In genomic region chr10:127081996-127082620, GRCm38 (mm10) we compare ENCODE assay signal across 8 mouse cellular contexts. TPM values are rescaled to one million over a fixed set of nuclear protein-coding genes. Genes with fewer than 3 reads are reported as not detected.
A peak's percentile ranks its signal among the peaks of the same experiment; 100 is the strongest.
DNase-seq lines count a peak whose midpoint lies in the region; ATAC-seq lines count a peak whose summit lies in the region.

No protein-coding gene starts in this region.

- intact Hi-C loops in heart, postnatal 14 days (cut with DNase I) = no loop called here

- 31% methylated on average over 8 of the region's 8 CpGs for WGBS in heart, embryonic 13.5 days
- 25% methylated on average over 8 of the region's 8 CpGs for WGBS in embryonic facial prominence, embryonic 12.5 days
- 25% methylated on average over 8 of the region's 8 CpGs for WGBS in intestine, embryonic 16.5 days

- no peak for ATAC-seq in heart, embryonic 13.5 days (ENCODE audit: extremely low read depth, insufficient number of reproducible peaks, low FRiP score, low TSS enrichment)
- peak; percentile 17; the same call in 1 of the 2 replicates for ATAC-seq in embryonic facial prominence, embryonic 12.5 days (ENCODE audit: insufficient number of reproducible peaks, insufficient read depth, low FRiP score, low TSS enrichment)
- peak; percentile 19; the same call in 1 of the 2 replicates for ATAC-seq in intestine, embryonic 16.5 days

- H3K4me3 ChIP-seq in heart, embryonic 13.5 days = no peak overlapping the region
- H3K4me3 ChIP-seq in embryonic facial prominence, embryonic 12.5 days = peak overlapping the region; percentile 22; the same call in 1 of the 2 replicates
- H3K4me3 ChIP-seq in intestine, embryonic 16.5 days (ENCODE audit: low read length) = no peak overlapping the region

- H3K9me3 ChIP-seq in heart, embryonic 13.5 days = no peaks in the 10 kb centered on the region
- no peaks in the 10 kb centered on the region for H3K9me3 ChIP-seq in embryonic facial prominence, embryonic 12.5 days
- H3K9me3 ChIP-seq in intestine, embryonic 16.5 days (ENCODE audit: control insufficient read depth, low read length) = no peaks in the 10 kb centered on the region

- no peak overlapping the region for H3K9ac ChIP-seq in heart, embryonic 13.5 days
- no peak overlapping the region for H3K9ac ChIP-seq in embryonic facial prominence, embryonic 12.5 days
- 0 out of 2 replicates have a peak overlapping the region, but pooled peaks have one; percentile 37 for H3K9ac ChIP-seq in intestine, embryonic 16.5 days (ENCODE audit: low read depth, low read length)

- peaks cover 96% of the 10 kb centered on the region for H3K27me3 ChIP-seq in heart, embryonic 13.5 days (replicated peaks)
- peaks cover 89% of the 10 kb centered on the region for H3K27me3 ChIP-seq in embryonic facial prominence, embryonic 12.5 days
- peaks cover 60% of the 10 kb centered on the region for H3K27me3 ChIP-seq in intestine, embryonic 16.5 days (replicated peaks; ENCODE audit: control insufficient read depth, insufficient read depth, low read length)

- no peak overlapping the region for H3K27ac ChIP-seq in heart, embryonic 13.5 days (replicated peaks)
- no peak overlapping the region for H3K27ac ChIP-seq in embryonic facial prominence, embryonic 12.5 days
- H3K27ac ChIP-seq in intestine, embryonic 16.5 days (ENCODE audit: low read length) = no peak overlapping the region

- peak overlapping the region; percentile 61 for H3K4me2 ChIP-seq in heart, embryonic 13.5 days
- H3K4me2 ChIP-seq in embryonic facial prominence, embryonic 12.5 days (replicated peaks) = peak overlapping the region; percentile 99; the same call in 1 of the 2 replicates
- no peak overlapping the region for H3K4me2 ChIP-seq in intestine, embryonic 16.5 days (ENCODE audit: low read depth, low read length)

- peaks cover 40% of the 10 kb centered on the region for H3K4me1 ChIP-seq in heart, embryonic 13.5 days
- peaks cover 30% of the 10 kb centered on the region for H3K4me1 ChIP-seq in embryonic facial prominence, embryonic 12.5 days
- peaks cover 40% of the 10 kb centered on the region for H3K4me1 ChIP-seq in intestine, embryonic 16.5 days (ENCODE audit: control insufficient read depth, insufficient read depth, low read length)

- no peaks in the 10 kb centered on the region for H3K36me3 ChIP-seq in heart, embryonic 13.5 days
- H3K36me3 ChIP-seq in embryonic facial prominence, embryonic 12.5 days = no peaks in the 10 kb centered on the region
- H3K36me3 ChIP-seq in intestine, embryonic 16.5 days (ENCODE audit: control insufficient read depth, insufficient read depth, low read length) = no peaks in the 10 kb centered on the region

- DNase-seq in heart, postnatal 14 days = no peak
- peak; percentile 56 for DNase-seq in neural tube, embryonic 10.5 days (ENCODE audit: extremely low spot score, low spot score)
- no peak for DNase-seq in urinary bladder, postnatal 25 days (ENCODE audit: low spot score)
- no peak for DNase-seq in adrenal gland, adult 2 months
- DNase-seq in thymus, postnatal 4 days = no peak

RNA-seq across cellular contexts. Expression of gene Agap2, which starts 7.0 kb away (rescaled TPM):
- not detected in 2 replicates for polyA plus RNA-seq in heart, embryonic 13.5 days (2015; fragmentation: Nextera tagmentation; extraction: Ambion mirVana)
- 10 to 100 TPM; 12.2 to 12.3 TPM for total RNA-seq in heart, postnatal 14 days (2021)
- 0.32 and 0.82 TPM in 2 replicates for polyA plus RNA-seq in embryonic facial prominence, embryonic 12.5 days (2016; fragmentation: Nextera tagmentation; extraction: Ambion mirVana)
- 0.05 and 0.21 TPM in 2 replicates for polyA plus RNA-seq in intestine, embryonic 16.5 days (2015; fragmentation: Nextera tagmentation; extraction: Ambion mirVana)
- 1 to 10 TPM; 2.2 to 3.8 TPM for total RNA-seq in adrenal gland, adult 2 months (2021)
- 8.7 and 9.8 TPM in 2 replicates for polyA plus RNA-seq in adrenal gland, adult 2 months (2012; rRNA removed)

RNA-seq across cellular contexts. Expression of gene Tspan31, which starts 12.0 kb away (rescaled TPM):
- polyA plus RNA-seq in heart, embryonic 13.5 days (2015; fragmentation: Nextera tagmentation; extraction: Ambion mirVana) = 110 and 114 TPM in 2 replicates
- total RNA-seq in heart, postnatal 14 days (2021) = 10 to 100 TPM; 47.3 to 50.0 TPM
- 167 and 170 TPM in 2 replicates for polyA plus RNA-seq in embryonic facial prominence, embryonic 12.5 days (2016; fragmentation: Nextera tagmentation; extraction: Ambion mirVana)
- polyA plus RNA-seq in intestine, embryonic 16.5 days (2015; fragmentation: Nextera tagmentation; extraction: Ambion mirVana) = 189 and 206 TPM in 2 replicates
- total RNA-seq in adrenal gland, adult 2 months (2021) = 100 to 1,000 TPM; 115 to 129 TPM
- polyA plus RNA-seq in adrenal gland, adult 2 months (2012; rRNA removed) = 53.3 and 62.3 TPM in 2 replicates

RNA-seq across cellular contexts. Expression of gene Cdk4, which starts 18.8 kb away (rescaled TPM):
- polyA plus RNA-seq in heart, embryonic 13.5 days (2015; fragmentation: Nextera tagmentation; extraction: Ambion mirVana) = 1,002 and 1,117 TPM in 2 replicates
- 100 to 1,000 TPM in 1 of 2 experiments, 10 to 100 TPM in 1; 92.4 to 113 TPM for total RNA-seq in heart, postnatal 14 days (2021)
- 2,215 and 2,234 TPM in 2 replicates for polyA plus RNA-seq in embryonic facial prominence, embryonic 12.5 days (2016; fragmentation: Nextera tagmentation; extraction: Ambion mirVana)
- 1,474 and 1,595 TPM in 2 replicates for polyA plus RNA-seq in intestine, embryonic 16.5 days (2015; fragmentation: Nextera tagmentation; extraction: Ambion mirVana)
- total RNA-seq in adrenal gland, adult 2 months (2021) = 100 to 1,000 TPM; 166 to 233 TPM
- polyA plus RNA-seq in adrenal gland, adult 2 months (2012; rRNA removed) = 100 and 106 TPM in 2 replicates

RNA-seq across cellular contexts. Expression of gene March9, which starts 22.1 kb away (rescaled TPM):
- 0.12 and 0.18 TPM in 2 replicates for polyA plus RNA-seq in heart, embryonic 13.5 days (2015; fragmentation: Nextera tagmentation; extraction: Ambion mirVana)
- total RNA-seq in heart, postnatal 14 days (2021) = 1 to 10 TPM; 1.6 TPM
- polyA plus RNA-seq in embryonic facial prominence, embryonic 12.5 days (2016; fragmentation: Nextera tagmentation; extraction: Ambion mirVana) = 2.2 and 2.4 TPM in 2 replicates
- polyA plus RNA-seq in intestine, embryonic 16.5 days (2015; fragmentation: Nextera tagmentation; extraction: Ambion mirVana) = 0.40 and 0.50 TPM in 2 replicates
- 10 to 100 TPM in 1 of 2 experiments, 1 to 10 TPM in 1; 5.4 to 12.2 TPM for total RNA-seq in adrenal gland, adult 2 months (2021)
- 20.1 and 20.6 TPM in 2 replicates for polyA plus RNA-seq in adrenal gland, adult 2 months (2012; rRNA removed)

RNA-seq across cellular contexts. Expression of gene Cyp27b1, which starts 34.1 kb away (rescaled TPM):
- polyA plus RNA-seq in heart, embryonic 13.5 days (2015; fragmentation: Nextera tagmentation; extraction: Ambion mirVana) = 0.10 and 0.21 TPM in 2 replicates
- total RNA-seq in heart, postnatal 14 days (2021) = under 1 TPM; 0.27 to 0.50 TPM
- 0.09 and 0.10 TPM in 2 replicates for polyA plus RNA-seq in embryonic facial prominence, embryonic 12.5 days (2016; fragmentation: Nextera tagmentation; extraction: Ambion mirVana)
- polyA plus RNA-seq in intestine, embryonic 16.5 days (2015; fragmentation: Nextera tagmentation; extraction: Ambion mirVana) = 0.05 and 0.11 TPM in 2 replicates
- under 1 TPM; 0.28 to 0.61 TPM for total RNA-seq in adrenal gland, adult 2 months (2021)
- polyA plus RNA-seq in adrenal gland, adult 2 months (2012; rRNA removed) = 0.28 and 0.35 TPM in 2 replicates
